Mouse (Mus musculus) liver, adult 2 months (tissue): ENCODE results near the gene Ift140.

Experiments
- CTCF ChIP-seq: fragments of 200-500 bp; IDR thresholded peaks from 2 replicates; pipeline ENCODE4 v1.5.1; 2011; ENCODE audit warnings: low read depth, low read length, control low read depth
- POLR2A ChIP-seq: fragments of 200-500 bp; IDR thresholded peaks from 2 replicates; pipeline ENCODE4 v1.6.1; 2011; ENCODE audit warnings: low read length, control low read depth; ENCODE audit not compliant: insufficient read depth; ENCODE audit errors: extremely low read depth

DNA sequence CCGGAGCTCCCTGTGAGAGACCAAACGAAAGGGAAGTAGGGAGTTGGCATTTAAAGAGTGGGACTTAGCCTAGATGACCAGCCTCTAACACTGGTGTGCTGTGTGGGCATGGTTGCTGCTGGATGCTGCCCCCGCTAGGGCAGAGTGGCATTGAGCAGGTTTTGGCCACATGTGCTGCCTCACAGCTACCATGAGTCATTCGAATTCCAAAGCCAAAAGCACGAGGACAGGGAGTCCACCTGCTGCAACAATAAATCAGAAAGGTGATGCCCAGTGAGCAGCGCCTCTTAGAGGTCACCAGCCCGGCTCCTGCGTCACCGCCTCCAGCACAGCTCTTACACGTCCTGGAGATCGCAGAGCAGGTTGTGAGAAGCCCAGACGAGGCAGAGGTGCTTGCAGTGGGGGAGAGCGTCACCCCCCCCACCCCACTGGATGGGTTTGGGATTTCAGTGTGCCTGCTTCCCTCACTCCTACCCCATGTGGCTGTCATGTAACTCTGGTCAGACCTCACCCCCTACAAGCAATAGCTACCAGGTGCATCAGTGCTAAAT, 69.0 kb downstream of the Ift140 start:
- no peak for TF ChIP-seq CTCF
- TF ChIP-seq POLR2A = no peak
